Mouse (Mus musculus) cerebellum, adult 9-11 months (tissue): ENCODE measurements around the gene Amotl1.
A peak's percentile ranks its signal among the peaks of the same experiment; 100 is the strongest.

Experiments
- DNase-seq: peaks from one replicate; pipeline ENCODE4 v3.0.0; 2022

Gene Amotl1

GRCm38 (mm10) chr9:14641310-14642067 lies 3.4 kb downstream of the Amotl1 start:
- no peak for DNase-seq

GRCm38 (mm10) chr9:14636244-14636643 lies 8.6 kb downstream of the Amotl1 start:
- no peak for DNase-seq

- DNase-seq: no peak
Observed at GRCm38 (mm10) chr9:14635551-14635950, 9.3 kb downstream of the Amotl1 start.

- DNase-seq: no peak
Observed at GRCm38 (mm10) chr9:14634155-14634554, 10.7 kb downstream of the Amotl1 start.

- no peak for DNase-seq
Observed at GRCm38 (mm10) chr9:14632365-14633163, 12.3 kb downstream of the Amotl1 start.

GRCm38 (mm10) chr9:14631729-14632128 lies 13.1 kb downstream of the Amotl1 start:
- no peak for DNase-seq

- DNase-seq: no peak
Observed at GRCm38 (mm10) chr9:14627525-14627924, 17.3 kb downstream of the Amotl1 start.

GRCm38 (mm10) chr9:14625961-14626360 lies 18.9 kb downstream of the Amotl1 start:
- no peak for DNase-seq

- DNase-seq: no peak
Observed at GRCm38 (mm10) chr9:14625024-14625423, 19.8 kb downstream of the Amotl1 start.

- DNase-seq: no peak
Observed at GRCm38 (mm10) chr9:14623928-14624327, 20.9 kb downstream of the Amotl1 start.

- DNase-seq: no peak
Observed at GRCm38 (mm10) chr9:14623250-14623649, 21.6 kb downstream of the Amotl1 start.

GRCm38 (mm10) chr9:14622848-14623247 lies 22.0 kb downstream of the Amotl1 start:
- no peak for DNase-seq

- no peak for DNase-seq
Observed at GRCm38 (mm10) chr9:14620107-14620506, 24.7 kb downstream of the Amotl1 start.

- DNase-seq: no peak
Observed at GRCm38 (mm10) chr9:14614931-14615880, 29.6 kb downstream of the Amotl1 start.

- peak; percentile 22 for DNase-seq
Observed at GRCm38 (mm10) chr9:14614205-14614930, 30.5 kb downstream of the Amotl1 start.

GRCm38 (mm10) chr9:14613308-14614204 lies 31.3 kb downstream of the Amotl1 start:
- DNase-seq: no peak

GRCm38 (mm10) chr9:14612588-14612987 lies 32.3 kb downstream of the Amotl1 start:
- DNase-seq: no peak

GRCm38 (mm10) chr9:14608521-14608920 lies 36.3 kb downstream of the Amotl1 start:
- no peak for DNase-seq

GRCm38 (mm10) chr9:14607464-14607863 lies 37.4 kb downstream of the Amotl1 start:
- no peak for DNase-seq

- DNase-seq: no peak
Observed at GRCm38 (mm10) chr9:14605992-14606391, 38.9 kb downstream of the Amotl1 start.

GRCm38 (mm10) chr9:14604363-14604762 lies 40.5 kb downstream of the Amotl1 start:
- DNase-seq: no peak
